Mouse (Mus musculus): ENCODE measurements at regions not wholly inside any gene's neighbourhood (a gene's known extent, or its start where the extent isn't known, plus 50 kb on each side); places are given as distances from the start of the nearest gene placed in this dataset.

GRCm38 (mm10) chr6:138717698-138718097, 59.4 kb upstream of the Igbp1b start:
- intact Hi-C loops (cut with DNase I) = no loop called here
- DNase-seq (ENCODE audit: low spot score) = no peak
